Mouse (Mus musculus) ES-E14 (cell line): Measurements from ENCODE around the gene Gstm3.

Experiments used
- CHD2 ChIP-seq: IDR thresholded peaks from 2 replicates; pipeline ENCODE4 v1.6.1; 2014; ENCODE audit warnings: mild to moderate bottlenecking, low read depth, low read length, inconsistent platforms
- HCFC1 ChIP-seq: IDR thresholded peaks from 2 replicates; pipeline ENCODE4 v1.6.1; 2012; ENCODE audit warnings: low read length, inconsistent platforms, borderline replicate concordance; ENCODE audit not compliant: insufficient read depth
- MAFK ChIP-seq: IDR thresholded peaks from 2 replicates; pipeline ENCODE4 v1.6.1; 2014; ENCODE audit warnings: mild to moderate bottlenecking, low read depth, low read length, inconsistent platforms; ENCODE audit not compliant: insufficient read depth
- ZC3H11A ChIP-seq: IDR thresholded peaks from 2 replicates; pipeline ENCODE4 v1.6.1; 2012; ENCODE audit warnings: low read depth, mild to moderate bottlenecking, inconsistent platforms, low read length, borderline replicate concordance
- ZNF384 ChIP-seq: IDR thresholded peaks from 2 replicates; pipeline ENCODE4 v1.6.1; 2012; ENCODE audit warnings: low read depth, low read length, inconsistent platforms

- TF ChIP-seq MAFK (no peak), HCFC1 (no peak), CHD2 (no peak), ZC3H11A (no peak), ZNF384 (no peak)
These were observed 39.8 kb downstream of the Gstm3 start for GRCm38 (mm10) chr3:107929243-107929642.
